Mouse (Mus musculus) gastrocnemius, postnatal 14 days (tissue): ENCODE measurements around the gene Csnk1g2. TPM values are rescaled to one million over a fixed set of nuclear protein-coding genes. Genes with fewer than 3 reads are reported as not detected.
A peak's percentile ranks its signal among the peaks of the same experiment; 100 is the strongest.
"Not testable (repeated sequence)": the region's sequence is repeated elsewhere in the genome, so short reads cannot be mapped to it uniquely, and the experiment has no call there.

ENCODE experiments used
- DNase-seq: peaks from one replicate; pipeline ENCODE4 v3.0.0; 2021; ENCODE audit warnings: mixed read lengths
- intact Hi-C: fragments of 180-260 bp; cut with DNase I; formaldehyde crosslinking; loops from one replicate; pipeline ENCODE4 v1.15.1; 2025; ENCODE audit warnings: low total_unique reads
- total RNA-seq, 2 experiments: library from RNA; stranded (reverse); gene quantifications; 2 replicates each; pipeline ENCODE4 v1.2.3; 2021

Csnk1g2 gene
- total RNA-seq, 2 experiments from 2014 or later = 94.3 to 105 TPM

- intact Hi-C loops = no loop called here
- peak; percentile 98 for DNase-seq
These were observed 32.5 kb upstream of the Csnk1g2 start, which contains the start of gene Abhd17a for GRCm38 (mm10) chr10:80589879-80590854. TSS of gene Abhd17a (minus strand) at chr10:80590341.

- intact Hi-C loops = no loop called here
- no peak for DNase-seq
These were observed 26.3 kb upstream of the Csnk1g2 start for GRCm38 (mm10) chr10:80596318-80596717.

- intact Hi-C loops = no loop called here
- peak; percentile 94 for DNase-seq
These were observed 19.8 kb upstream of the Csnk1g2 start, which contains the start of the genes Scamp4 and Adat3 for GRCm38 (mm10) chr10:80602698-80603325. TSS of gene Scamp4 (plus strand) at chr10:80602872. TSS of gene Adat3 (plus strand) at chr10:80602880.

- intact Hi-C loops = no loop called here
- DNase-seq = no peak
These were observed 19.3 kb upstream of the Csnk1g2 start for GRCm38 (mm10) chr10:80603364-80603763.

- DNase-seq = no peak
- intact Hi-C loops = no loop called here
These were observed 18.6 kb upstream of the Csnk1g2 start for GRCm38 (mm10) chr10:80604001-80604509.

GRCm38 (mm10) chr10:80604988-80605387 is 17.6 kb upstream of the Csnk1g2 start:
- intact Hi-C loops = loop anchor here (5.0 kb wide), 1 partner anchor 87 kb away; no protein-coding TSS in a partner anchor
- no peak for DNase-seq

- not testable (repeated sequence) for DNase-seq
- intact Hi-C loops = loop anchor here (5.0 kb wide), 1 partner anchor 87 kb away; no protein-coding TSS in a partner anchor
These were observed 16.9 kb upstream of the Csnk1g2 start, which contains the start of gene Gm49322 for GRCm38 (mm10) chr10:80605721-80606120. TSS of gene Gm49322 (plus strand) at chr10:80606021.

GRCm38 (mm10) chr10:80606306-80606705 is 16.3 kb upstream of the Csnk1g2 start:
- intact Hi-C loops = loop anchor here (5.0 kb wide), 1 partner anchor 86 kb away; no protein-coding TSS in a partner anchor

GRCm38 (mm10) chr10:80606737-80607350 is 15.8 kb upstream of the Csnk1g2 start:
- no peak for DNase-seq
- intact Hi-C loops = loop anchor here (5.0 kb wide), 1 partner anchor 85 kb away; no protein-coding TSS in a partner anchor

More at GRCm38 (mm10) chr10:80606306-80606705, 16.3 kb upstream of the Csnk1g2 start:
- DNase-seq = no peak

GRCm38 (mm10) chr10:80608435-80608834 is 14.2 kb upstream of the Csnk1g2 start:
- no peak for DNase-seq
- intact Hi-C loops = loop anchor here (5.0 kb wide), 1 partner anchor 84 kb away; no protein-coding TSS in a partner anchor

- no peak for DNase-seq
- intact Hi-C loops = loop anchor here (5.0 kb wide), 1 partner anchor 83 kb away; no protein-coding TSS in a partner anchor
These were observed 13.2 kb upstream of the Csnk1g2 start for GRCm38 (mm10) chr10:80609269-80609924.

GRCm38 (mm10) chr10:80610116-80610785 is 12.4 kb upstream of the Csnk1g2 start:
- intact Hi-C loops = no loop called here
- DNase-seq = no peak

GRCm38 (mm10) chr10:80611024-80611423 is 11.6 kb upstream of the Csnk1g2 start:
- no peak for DNase-seq
- intact Hi-C loops = no loop called here

- intact Hi-C loops = no loop called here
- no peak for DNase-seq
These were observed 10.7 kb upstream of the Csnk1g2 start for GRCm38 (mm10) chr10:80611905-80612304.

- intact Hi-C loops = no loop called here
- no peak for DNase-seq
These were observed 8.8 kb upstream of the Csnk1g2 start for GRCm38 (mm10) chr10:80613821-80614220.

- intact Hi-C loops = no loop called here
- no peak for DNase-seq
These were observed 8.3 kb upstream of the Csnk1g2 start for GRCm38 (mm10) chr10:80614351-80614750.

- peak; percentile 59 for DNase-seq
- intact Hi-C loops = no loop called here
These were observed 4.5 kb upstream of the Csnk1g2 start for GRCm38 (mm10) chr10:80618181-80618580.
